Mouse (Mus musculus): ENCODE results near the gene Ube2i.

DNA sequence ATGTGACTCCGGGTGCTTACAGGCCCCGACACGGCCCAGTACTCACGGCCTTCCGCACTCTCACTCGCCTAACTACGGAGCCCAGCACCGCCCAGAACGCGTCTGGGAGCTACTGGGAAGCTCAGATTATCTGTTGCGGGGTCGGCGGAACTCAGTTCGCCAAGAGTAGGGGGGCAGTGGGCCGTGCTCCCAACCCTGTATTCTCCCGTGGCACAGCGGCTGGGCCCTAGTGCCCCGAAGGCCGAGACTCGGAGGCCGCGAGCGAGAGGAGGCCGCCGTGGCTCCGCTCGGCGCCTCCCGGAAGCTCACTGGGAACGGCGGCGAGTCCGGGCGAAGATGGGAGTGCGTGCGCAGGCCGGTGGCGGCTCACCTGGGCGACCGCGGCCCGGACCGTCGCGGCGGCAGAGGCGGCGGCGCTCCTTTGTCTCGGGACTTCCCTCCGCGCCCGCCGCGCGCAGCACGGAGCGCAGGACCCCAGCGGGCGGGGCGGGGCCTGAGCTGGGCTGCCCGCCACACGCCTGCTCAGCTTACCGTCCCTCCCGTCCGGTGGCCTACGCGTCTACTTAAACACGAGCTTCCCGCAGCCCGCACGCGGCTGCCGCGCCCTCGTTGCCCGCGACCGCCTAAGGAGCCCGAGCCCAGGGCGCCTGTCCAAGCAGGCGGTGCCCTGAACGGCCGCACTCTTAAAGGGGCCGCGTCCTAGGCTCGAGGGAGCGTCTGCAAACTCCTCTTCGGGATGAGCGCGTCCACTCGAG lies 1.3 kb downstream of the Ube2i start:
- TF ChIP-seq POLR2A (IDR thresholded peaks at IDR 0.05; ENCODE audit: low read depth, low read length): peak; percentile 48
- TF ChIP-seq CTCF (IDR thresholded peaks at IDR 0.05; ENCODE audit: extremely low read depth, insufficient read depth, insufficient read length, insufficient replicate concordance): no peak
